Comparison of ENCODE assay signal across 26 mouse cellular contexts in genomic region chr14:96331069-96331468, GRCm38 (mm10).
DNase-seq lines count a peak whose midpoint lies in the region; ATAC-seq lines count a peak whose summit lies in the region.
"Had no signal": no experiment of that assay in that cellular context is flagged by ENCODE, and none has a peak within 500 bp of the region (broad histone marks: within the 10 kb centered on the region; RNA-seq: fewer than 3 reads in every experiment).

No protein-coding gene starts in this region.

- no peak overlapping the region for H3K4me2 ChIP-seq in hindbrain, embryonic 11.5 days (replicated peaks; ENCODE audit: low read depth, low read length)
- no peak overlapping the region for H3K4me2 ChIP-seq in neural tube, embryonic 12.5 days (replicated peaks)
- H3K4me2 ChIP-seq in neural tube, embryonic 15.5 days = no peak overlapping the region
- H3K4me2 ChIP-seq in hindbrain, embryonic 15.5 days = 0 out of 2 replicates have a peak overlapping the region, but pooled peaks have one; percentile 2
- no peak overlapping the region for H3K4me2 ChIP-seq in intestine, embryonic 16.5 days (ENCODE audit: low read depth, low read length)
- H3K4me2 ChIP-seq: heart, embryonic 11.5 days; limb, embryonic 15.5 days; liver, embryonic 13.5 days had no signal

- peak; percentile 18 for DNase-seq in hindbrain, embryonic 11.5 days (ENCODE audit: low spot score)
- DNase-seq in hindbrain, embryonic 10.5 days (ENCODE audit: low spot score) = no peak
- DNase-seq in retina, embryonic 14.5 days (ENCODE audit: low spot score) = peak; percentile 20
- DNase-seq in lung, postnatal 10 days = no peak
- DNase-seq: adrenal gland, postnatal 25 days; cerebellum, adult 2 months; cerebellum, postnatal 14 days; gastrocnemius, postnatal 25 days; heart, adult 18-20 months; heart, postnatal 36 days; kidney, adult 2 months; kidney, postnatal 4 days; liver, embryonic 13.5 days; lung, adult 18-20 months; right cerebral cortex, postnatal 14 days had no signal

- WGBS in hindbrain, embryonic 11.5 days = 62% methylated on average over 4 of the region's 4 CpGs
- WGBS in hindbrain, embryonic 10.5 days = 69% methylated on average over 4 of the region's 4 CpGs
- WGBS in neural tube, embryonic 12.5 days = 69% methylated on average over 4 of the region's 4 CpGs
- WGBS in neural tube, embryonic 15.5 days = 47% methylated on average over 4 of the region's 4 CpGs
- 39% methylated on average over 4 of the region's 4 CpGs for WGBS in hindbrain, embryonic 15.5 days
- 65% methylated on average over 4 of the region's 4 CpGs for WGBS in intestine, embryonic 16.5 days

- H3K4me3 ChIP-seq in hindbrain, embryonic 11.5 days (ENCODE audit: low read depth, low read length) = no peak overlapping the region
- no peak overlapping the region for H3K4me3 ChIP-seq in hindbrain, embryonic 10.5 days
- no peak overlapping the region for H3K4me3 ChIP-seq in neural tube, embryonic 12.5 days
- no peak overlapping the region for H3K4me3 ChIP-seq in neural tube, embryonic 15.5 days (replicated peaks)
- H3K4me3 ChIP-seq in hindbrain, embryonic 15.5 days = no peak overlapping the region
- no peak overlapping the region for H3K4me3 ChIP-seq in intestine, embryonic 16.5 days (ENCODE audit: low read length)
- H3K4me3 ChIP-seq: limb, embryonic 10.5 days; limb, embryonic 15.5 days; liver, embryonic 13.5 days had no signal

- H3K36me3 ChIP-seq in hindbrain, embryonic 11.5 days (ENCODE audit: control insufficient read depth, insufficient read depth, low read length) = no peaks in the 10 kb centered on the region
- H3K36me3 ChIP-seq in hindbrain, embryonic 10.5 days = no peaks in the 10 kb centered on the region
- H3K36me3 ChIP-seq in neural tube, embryonic 12.5 days = no peaks in the 10 kb centered on the region
- no peaks in the 10 kb centered on the region for H3K36me3 ChIP-seq in neural tube, embryonic 15.5 days
- H3K36me3 ChIP-seq in hindbrain, embryonic 15.5 days = no peaks in the 10 kb centered on the region
- H3K36me3 ChIP-seq in intestine, embryonic 16.5 days (ENCODE audit: control insufficient read depth, insufficient read depth, low read length) = no peaks in the 10 kb centered on the region
- H3K36me3 ChIP-seq: limb, embryonic 10.5 days; limb, embryonic 15.5 days; liver, embryonic 13.5 days had no signal

- ATAC-seq in hindbrain, embryonic 11.5 days (ENCODE audit: low FRiP score) = peak; percentile 58
- peak; percentile 19; the same call in 1 of the 2 replicates for ATAC-seq in neural tube, embryonic 12.5 days (ENCODE audit: low FRiP score, low read depth)
- no peak for ATAC-seq in neural tube, embryonic 15.5 days (ENCODE audit: low FRiP score)
- ATAC-seq in hindbrain, embryonic 15.5 days (ENCODE audit: low FRiP score, low read depth) = no peak
- ATAC-seq in intestine, embryonic 16.5 days = no peak
- ATAC-seq: CD4-positive, CD25-positive, alpha-beta regulatory T cell, adult 4 months; forebrain, embryonic 14.5 days; lung, postnatal 0 days had no signal

- no peak overlapping the region for H3K27ac ChIP-seq in hindbrain, embryonic 11.5 days (ENCODE audit: low read depth, low read length)
- no peak overlapping the region for H3K27ac ChIP-seq in hindbrain, embryonic 10.5 days
- H3K27ac ChIP-seq in neural tube, embryonic 12.5 days = no peak overlapping the region
- no peak overlapping the region for H3K27ac ChIP-seq in neural tube, embryonic 15.5 days (replicated peaks)
- H3K27ac ChIP-seq in hindbrain, embryonic 15.5 days (replicated peaks) = no peak overlapping the region
- no peak overlapping the region for H3K27ac ChIP-seq in intestine, embryonic 16.5 days (ENCODE audit: low read length)
- H3K27ac ChIP-seq: kidney, postnatal 0 days; limb, embryonic 10.5 days; limb, embryonic 15.5 days; liver, embryonic 13.5 days had no signal

- no peaks in the 10 kb centered on the region for H3K9me3 ChIP-seq in hindbrain, embryonic 11.5 days (ENCODE audit: control insufficient read depth, low read length)
- H3K9me3 ChIP-seq in hindbrain, embryonic 10.5 days = no peaks in the 10 kb centered on the region
- no peaks in the 10 kb centered on the region for H3K9me3 ChIP-seq in neural tube, embryonic 12.5 days
- H3K9me3 ChIP-seq in neural tube, embryonic 15.5 days (replicated peaks) = no peaks in the 10 kb centered on the region
- H3K9me3 ChIP-seq in hindbrain, embryonic 15.5 days = no peaks in the 10 kb centered on the region
- no peaks in the 10 kb centered on the region for H3K9me3 ChIP-seq in intestine, embryonic 16.5 days (ENCODE audit: control insufficient read depth, low read length)
- H3K9me3 ChIP-seq: limb, embryonic 10.5 days; limb, embryonic 15.5 days; liver, embryonic 13.5 days had no signal

- H3K9ac ChIP-seq in hindbrain, embryonic 11.5 days (ENCODE audit: low read depth, low read length) = no peak overlapping the region
- no peak overlapping the region for H3K9ac ChIP-seq in neural tube, embryonic 12.5 days
- H3K9ac ChIP-seq in neural tube, embryonic 15.5 days (replicated peaks) = no peak overlapping the region
- no peak overlapping the region for H3K9ac ChIP-seq in hindbrain, embryonic 15.5 days
- H3K9ac ChIP-seq in intestine, embryonic 16.5 days (ENCODE audit: low read depth, low read length) = no peak overlapping the region
- H3K9ac ChIP-seq: limb, embryonic 15.5 days; liver, embryonic 13.5 days had no signal

- H3K4me1 ChIP-seq in hindbrain, embryonic 11.5 days (replicated peaks; ENCODE audit: control insufficient read depth, insufficient read depth, low read length) = no peaks in the 10 kb centered on the region
- H3K4me1 ChIP-seq in hindbrain, embryonic 10.5 days (replicated peaks) = no peaks in the 10 kb centered on the region
- no peaks in the 10 kb centered on the region for H3K4me1 ChIP-seq in neural tube, embryonic 12.5 days
- H3K4me1 ChIP-seq in neural tube, embryonic 15.5 days = no peaks in the 10 kb centered on the region; the same call in 1 of the 2 replicates
- H3K4me1 ChIP-seq in hindbrain, embryonic 15.5 days (replicated peaks) = no peaks in the 10 kb centered on the region
- H3K4me1 ChIP-seq in intestine, embryonic 16.5 days (ENCODE audit: control insufficient read depth, insufficient read depth, low read length) = no peaks in the 10 kb centered on the region
- H3K4me1 ChIP-seq: limb, embryonic 10.5 days; limb, embryonic 15.5 days; liver, embryonic 13.5 days had no signal

- H3K27me3 ChIP-seq in hindbrain, embryonic 11.5 days (ENCODE audit: control insufficient read depth, insufficient read depth, low read length) = no peaks in the 10 kb centered on the region
- no peaks in the 10 kb centered on the region for H3K27me3 ChIP-seq in hindbrain, embryonic 10.5 days (ENCODE audit: insufficient read depth, poor library complexity, severe bottlenecking)
- no peaks in the 10 kb centered on the region for H3K27me3 ChIP-seq in neural tube, embryonic 12.5 days (replicated peaks)
- H3K27me3 ChIP-seq in neural tube, embryonic 15.5 days (replicated peaks) = no peaks in the 10 kb centered on the region
- no peaks in the 10 kb centered on the region for H3K27me3 ChIP-seq in hindbrain, embryonic 15.5 days
- H3K27me3 ChIP-seq in intestine, embryonic 16.5 days (replicated peaks; ENCODE audit: control insufficient read depth, insufficient read depth, low read length) = no peaks in the 10 kb centered on the region
- H3K27me3 ChIP-seq: limb, embryonic 15.5 days; liver, embryonic 13.5 days had no signal

Comparison
In these comparisons a context has a peak if more than half of its experiments do, and no peak if none do; other contexts are left out.
1. ATAC-seq: peak in hindbrain, embryonic 11.5 days (single experiment) and neural tube, embryonic 12.5 days (single experiment); none in neural tube, embryonic 15.5 days (single experiment), hindbrain, embryonic 15.5 days (single experiment) and intestine, embryonic 16.5 days (single experiment).
2. DNase-seq: peak in hindbrain, embryonic 11.5 days (single experiment) and retina, embryonic 14.5 days (single experiment); none in hindbrain, embryonic 10.5 days (single experiment) and lung, postnatal 10 days (single experiment).